Mouse (Mus musculus): ENCODE measurements around the gene Reln. TPM values are rescaled to one million over a fixed set of nuclear protein-coding genes. Genes with fewer than 3 reads are reported as not detected.

Gene Reln
- polyA plus RNA-seq, 1 experiment = 0.04 TPM

DNA sequence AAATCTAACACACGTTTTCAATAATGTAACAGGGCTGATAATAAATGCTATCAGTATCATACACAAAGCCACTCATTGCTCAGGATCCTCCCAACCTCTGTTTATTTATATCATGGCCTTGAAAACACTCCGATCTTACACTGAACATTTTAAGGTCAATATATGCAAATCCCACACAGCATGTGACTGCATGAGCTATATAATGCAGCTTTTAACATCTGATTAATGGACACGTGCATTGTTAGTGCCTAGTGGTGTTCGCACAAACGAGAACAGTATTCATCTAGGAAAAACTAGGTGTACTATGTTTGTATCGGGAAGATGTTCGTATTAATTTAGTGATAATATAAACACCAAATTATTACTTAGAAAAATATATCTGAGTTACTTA lies 395.0 kb downstream of the Reln start:
- no peak for TF ChIP-seq REST (IDR thresholded peaks at IDR 0.05; ENCODE audit: insufficient read depth, insufficient read length)
- TF ChIP-seq USF1 (IDR thresholded peaks at IDR 0.05; ENCODE audit: low read depth) = no peak
- no peak for TF ChIP-seq POLR2AphosphoS2 (IDR thresholded peaks at IDR 0.05; ENCODE audit: insufficient read length, low read depth)
- TF ChIP-seq TCF12 (IDR thresholded peaks at IDR 0.05; ENCODE audit: insufficient read depth, poor library complexity, severe bottlenecking) = no peak
- TF ChIP-seq POLR2A (IDR thresholded peaks at IDR 0.05; ENCODE audit: insufficient read length, low read depth) = no peak
- TF ChIP-seq E2F4 (IDR thresholded peaks at IDR 0.05; ENCODE audit: insufficient read depth) = no peak
- TF ChIP-seq MAX (IDR thresholded peaks at IDR 0.05; ENCODE audit: low read depth) = no peak
- no peak for TF ChIP-seq MYOG (IDR thresholded peaks at IDR 0.05; ENCODE audit: control insufficient read depth in 1 of 3, insufficient read depth in 1 of 3, insufficient read length in 2 of 3, low read depth in 2 of 3)
- TF ChIP-seq MYOD1 (IDR thresholded peaks at IDR 0.05; ENCODE audit: control insufficient read depth in 1 of 3, insufficient read length in 2 of 3, low read depth in 2 of 3) = no peak
- no peak for TF ChIP-seq SRF (IDR thresholded peaks at IDR 0.05; ENCODE audit: control insufficient read depth, insufficient read length, low read depth)
- no peak for TF ChIP-seq TCF3 (IDR thresholded peaks at IDR 0.05; ENCODE audit: insufficient read length, low read depth)
- TF ChIP-seq CEBPB (IDR thresholded peaks at IDR 0.05; ENCODE audit: insufficient read depth, poor library complexity, severe bottlenecking) = no peak
- no peak overlapping the region for H3K4me2 ChIP-seq (ENCODE audit: low read depth)
- no peak overlapping the region for H3K4me3 ChIP-seq
- no peak overlapping the region for H3ac ChIP-seq (ENCODE audit: control insufficient read depth, insufficient read length)
- H3K27me3 ChIP-seq (ENCODE audit: control insufficient read depth, insufficient read depth, insufficient read length) = no peaks in the 10 kb centered on the region
- no peaks in the 10 kb centered on the region for H3K79me2 ChIP-seq (ENCODE audit: control insufficient read depth, insufficient read depth)
- H3K36me3 ChIP-seq (ENCODE audit: control insufficient read depth, insufficient read depth) = no peaks in the 10 kb centered on the region

DNA sequence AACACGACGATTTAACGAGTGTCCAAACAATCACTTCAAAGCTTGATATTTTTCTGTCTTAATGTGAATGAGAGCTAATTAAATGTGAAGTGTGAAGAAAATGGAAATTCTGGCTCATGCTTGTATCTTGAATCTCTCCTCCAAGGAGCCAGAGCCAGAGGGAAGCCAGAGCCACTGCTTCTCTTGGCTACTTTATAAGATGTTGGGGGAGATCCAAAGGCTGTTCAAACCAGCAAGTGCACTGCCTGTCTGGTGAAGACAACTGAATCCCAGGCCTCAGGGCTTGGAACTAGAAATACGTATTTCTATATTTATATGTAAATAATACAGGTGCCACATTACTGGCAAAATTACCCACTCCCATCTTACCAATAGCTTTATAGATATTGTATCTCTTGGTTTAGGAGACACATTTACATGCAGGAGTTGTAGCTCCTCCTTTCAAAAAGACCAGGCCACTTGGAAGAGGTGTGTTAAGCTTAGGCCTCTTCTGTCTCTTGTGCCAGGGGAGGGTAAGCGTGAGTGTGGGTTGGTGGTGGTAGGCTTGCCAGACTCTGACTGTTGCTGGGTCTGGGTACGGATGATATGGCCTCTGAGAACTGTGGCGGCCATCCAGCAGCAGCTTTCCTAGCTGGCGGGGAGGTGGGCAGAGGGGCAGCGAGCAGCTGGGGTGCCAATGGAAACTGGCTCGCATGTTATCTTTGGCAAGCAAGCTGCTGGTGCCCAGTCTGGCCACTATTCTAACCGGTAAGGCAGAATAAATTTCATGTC lies 395.6 kb downstream of the Reln start:
- no peaks in the 10 kb centered on the region for H3K36me3 ChIP-seq (ENCODE audit: control insufficient read depth, insufficient read depth)
- TF ChIP-seq MAX (IDR thresholded peaks at IDR 0.05; ENCODE audit: low read depth) (no peak), E2F4 (IDR thresholded peaks at IDR 0.05; ENCODE audit: insufficient read depth) (no peak), USF1 (IDR thresholded peaks at IDR 0.05; ENCODE audit: low read depth) (no peak), TCF3 (IDR thresholded peaks at IDR 0.05; ENCODE audit: insufficient read length, low read depth) (no peak), SRF (IDR thresholded peaks at IDR 0.05; ENCODE audit: control insufficient read depth, insufficient read length, low read depth) (no peak), MYOG (IDR thresholded peaks at IDR 0.05; ENCODE audit: control insufficient read depth in 1 of 3, insufficient read depth in 1 of 3, insufficient read length in 2 of 3, low read depth in 2 of 3) (no peak), MYOD1 (IDR thresholded peaks at IDR 0.05; ENCODE audit: control insufficient read depth in 1 of 3, insufficient read length in 2 of 3, low read depth in 2 of 3) (no peak), CEBPB (IDR thresholded peaks at IDR 0.05; ENCODE audit: insufficient read depth, poor library complexity, severe bottlenecking) (no peak), REST (IDR thresholded peaks at IDR 0.05; ENCODE audit: insufficient read depth, insufficient read length) (no peak), POLR2AphosphoS2 (IDR thresholded peaks at IDR 0.05; ENCODE audit: insufficient read length, low read depth) (no peak), TCF12 (IDR thresholded peaks at IDR 0.05; ENCODE audit: insufficient read depth, poor library complexity, severe bottlenecking) (no peak), POLR2A (IDR thresholded peaks at IDR 0.05; ENCODE audit: insufficient read length, low read depth) (no peak)
- no peaks in the 10 kb centered on the region for H3K79me2 ChIP-seq (ENCODE audit: control insufficient read depth, insufficient read depth)
- H3K4me2 ChIP-seq (ENCODE audit: low read depth) = no peak overlapping the region
- H3K4me3 ChIP-seq = no peak overlapping the region
- H3ac ChIP-seq (ENCODE audit: control insufficient read depth, insufficient read length) = no peak overlapping the region
- H3K27me3 ChIP-seq (ENCODE audit: control insufficient read depth, insufficient read depth, insufficient read length) = no peaks in the 10 kb centered on the region

DNA sequence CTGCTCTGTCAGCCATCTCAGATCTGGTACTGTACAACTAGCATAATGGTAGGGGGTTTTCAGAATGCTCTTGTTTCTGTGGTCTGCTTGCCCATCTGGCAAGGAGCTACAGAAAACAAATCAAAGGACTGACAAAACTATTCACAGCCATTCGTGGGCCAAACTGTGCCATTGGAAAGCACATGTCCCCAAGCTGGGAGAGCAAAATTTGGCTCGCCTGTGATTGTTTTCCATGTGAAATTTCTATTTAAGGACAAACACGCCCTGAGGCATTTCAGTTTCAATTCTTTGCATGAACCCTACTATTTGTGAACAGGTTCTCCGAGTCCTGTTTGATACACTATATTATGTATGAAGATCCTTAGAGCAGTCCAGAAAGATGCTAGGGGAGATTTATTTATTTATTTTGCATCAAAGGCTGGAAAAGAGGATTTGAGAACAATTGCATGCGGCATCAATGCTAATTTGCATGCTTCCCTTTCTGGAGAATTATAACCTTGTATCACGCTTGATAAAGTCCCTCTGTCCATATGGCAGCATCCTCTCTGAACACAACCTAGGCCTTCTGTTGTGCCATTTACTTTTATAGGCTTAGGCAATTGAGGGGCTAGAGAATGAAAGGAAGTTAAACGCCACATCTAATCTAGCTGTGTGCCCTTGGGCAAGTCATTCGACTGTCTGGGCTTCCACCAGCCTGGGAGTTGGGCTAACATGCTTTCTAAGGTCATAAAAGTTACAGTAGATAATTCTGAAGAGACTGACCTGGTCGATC lies 396.7 kb downstream of the Reln start:
- no peak overlapping the region for H3K4me2 ChIP-seq (ENCODE audit: low read depth)
- TF ChIP-seq TCF12 (IDR thresholded peaks at IDR 0.05; ENCODE audit: insufficient read depth, poor library complexity, severe bottlenecking) = no peak
- TF ChIP-seq SRF (IDR thresholded peaks at IDR 0.05; ENCODE audit: control insufficient read depth, insufficient read length, low read depth) = no peak
- no peak for TF ChIP-seq MYOD1 (IDR thresholded peaks at IDR 0.05; ENCODE audit: control insufficient read depth in 1 of 3, insufficient read length in 2 of 3, low read depth in 2 of 3)
- no peak for TF ChIP-seq USF1 (IDR thresholded peaks at IDR 0.05; ENCODE audit: low read depth)
- TF ChIP-seq MAX (IDR thresholded peaks at IDR 0.05; ENCODE audit: low read depth) = no peak
- TF ChIP-seq CEBPB (IDR thresholded peaks at IDR 0.05; ENCODE audit: insufficient read depth, poor library complexity, severe bottlenecking) = no peak
- no peak for TF ChIP-seq POLR2A (IDR thresholded peaks at IDR 0.05; ENCODE audit: insufficient read length, low read depth)
- no peak for TF ChIP-seq REST (IDR thresholded peaks at IDR 0.05; ENCODE audit: insufficient read depth, insufficient read length)
- TF ChIP-seq MYOG (IDR thresholded peaks at IDR 0.05; ENCODE audit: control insufficient read depth in 1 of 3, insufficient read depth in 1 of 3, insufficient read length in 2 of 3, low read depth in 2 of 3) = no peak
- no peak for TF ChIP-seq E2F4 (IDR thresholded peaks at IDR 0.05; ENCODE audit: insufficient read depth)
- H3K4me3 ChIP-seq = no peak overlapping the region
- no peaks in the 10 kb centered on the region for H3K79me2 ChIP-seq (ENCODE audit: control insufficient read depth, insufficient read depth)
- no peaks in the 10 kb centered on the region for H3K36me3 ChIP-seq (ENCODE audit: control insufficient read depth, insufficient read depth)
- no peak overlapping the region for H3ac ChIP-seq (ENCODE audit: control insufficient read depth, insufficient read length)
- no peaks in the 10 kb centered on the region for H3K27me3 ChIP-seq (ENCODE audit: control insufficient read depth, insufficient read depth, insufficient read length)

DNA sequence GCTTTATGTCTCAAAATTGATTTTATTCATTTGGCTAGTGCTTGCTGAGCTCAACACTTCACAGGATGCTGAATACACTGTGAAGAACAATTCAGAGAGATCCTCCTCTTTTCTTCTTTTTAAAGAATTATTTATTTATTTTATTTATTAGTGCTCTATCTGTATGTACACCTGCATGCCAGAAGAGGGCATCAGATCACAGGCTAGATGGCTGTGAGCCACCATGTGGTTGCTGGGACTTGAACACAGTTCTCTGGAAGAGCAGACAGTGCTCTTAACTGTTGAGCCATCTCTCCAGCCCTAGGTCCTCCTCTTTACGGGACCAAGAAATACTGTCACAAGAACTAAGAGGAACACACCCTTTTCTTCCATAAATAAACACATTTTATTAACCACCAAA lies 399.9 kb downstream of the Reln start:
- Histone ChIP-seq H3ac (ENCODE audit: control insufficient read depth, insufficient read length) (no peak overlapping the region), H3K79me2 (ENCODE audit: control insufficient read depth, insufficient read depth) (no peaks in the 10 kb centered on the region), H3K27me3 (ENCODE audit: control insufficient read depth, insufficient read depth, insufficient read length) (peaks cover 4% of the 10 kb centered on the region), H3K36me3 (ENCODE audit: control insufficient read depth, insufficient read depth) (no peaks in the 10 kb centered on the region), H3K4me3 (no peak overlapping the region), H3K4me2 (ENCODE audit: low read depth) (no peak overlapping the region)
- TF ChIP-seq CEBPB (IDR thresholded peaks at IDR 0.05; ENCODE audit: insufficient read depth, poor library complexity, severe bottlenecking) = no peak
- TF ChIP-seq POLR2AphosphoS2 (IDR thresholded peaks at IDR 0.05; ENCODE audit: insufficient read length, low read depth) = no peak
- TF ChIP-seq POLR2A (IDR thresholded peaks at IDR 0.05; ENCODE audit: insufficient read length, low read depth) = no peak
- no peak for TF ChIP-seq MYOG (IDR thresholded peaks at IDR 0.05; ENCODE audit: control insufficient read depth in 1 of 3, insufficient read depth in 1 of 3, insufficient read length in 2 of 3, low read depth in 2 of 3)
- TF ChIP-seq SRF (IDR thresholded peaks at IDR 0.05; ENCODE audit: control insufficient read depth, insufficient read length, low read depth) = no peak
- TF ChIP-seq REST (IDR thresholded peaks at IDR 0.05; ENCODE audit: insufficient read depth, insufficient read length) = no peak
- no peak for TF ChIP-seq TCF3 (IDR thresholded peaks at IDR 0.05; ENCODE audit: insufficient read length, low read depth)
- TF ChIP-seq USF1 (IDR thresholded peaks at IDR 0.05; ENCODE audit: low read depth) = no peak
- no peak for TF ChIP-seq MYOD1 (IDR thresholded peaks at IDR 0.05; ENCODE audit: control insufficient read depth in 1 of 3, insufficient read length in 2 of 3, low read depth in 2 of 3)
- TF ChIP-seq E2F4 (IDR thresholded peaks at IDR 0.05; ENCODE audit: insufficient read depth) = no peak
